Mouse (Mus musculus) left cerebral cortex, postnatal 10 days (tissue): ENCODE results near the gene Olfr763. TPM values are rescaled to one million over a fixed set of nuclear protein-coding genes. Genes with fewer than 3 reads are reported as not detected.
A peak's percentile ranks its signal among the peaks of the same experiment; 100 is the strongest.
"Not testable (repeated sequence)": the region's sequence is repeated elsewhere in the genome, so short reads cannot be mapped to it uniquely, and the experiment has no call there.

Source experiments
- DNase-seq, 2 experiments: peaks; one replicate each; pipeline ENCODE4 v3.0.0; 2021 to 2022; ENCODE audit warnings: low spot score in 2 of 2, mixed read lengths in 1 of 2; ENCODE audit errors: extremely low spot score in 1 of 2
- intact Hi-C: fragments of 180-260 bp; cut with DNase I; formaldehyde crosslinking; loops from one replicate; pipeline ENCODE4 v1.15.1; 2025
- total RNA-seq, 2 experiments: library from RNA; stranded (reverse); gene quantifications; 2 replicates each; pipeline ENCODE4 v1.2.3; 2021

Gene Olfr763
- total RNA-seq, result not detected

GRCm38 (mm10) chr10:129010288-129010841 is at the start of gene Olfr763:
Olfr763 (plus strand) TSS chr10:129010791.
- intact Hi-C loops, result no loop called here
- DNase-seq, result no peak

GRCm38 (mm10) chr10:128964961-128965360 is 45.6 kb upstream of the Olfr763 start:
- intact Hi-C loops, result no loop called here
- no peak for DNase-seq

DNA sequence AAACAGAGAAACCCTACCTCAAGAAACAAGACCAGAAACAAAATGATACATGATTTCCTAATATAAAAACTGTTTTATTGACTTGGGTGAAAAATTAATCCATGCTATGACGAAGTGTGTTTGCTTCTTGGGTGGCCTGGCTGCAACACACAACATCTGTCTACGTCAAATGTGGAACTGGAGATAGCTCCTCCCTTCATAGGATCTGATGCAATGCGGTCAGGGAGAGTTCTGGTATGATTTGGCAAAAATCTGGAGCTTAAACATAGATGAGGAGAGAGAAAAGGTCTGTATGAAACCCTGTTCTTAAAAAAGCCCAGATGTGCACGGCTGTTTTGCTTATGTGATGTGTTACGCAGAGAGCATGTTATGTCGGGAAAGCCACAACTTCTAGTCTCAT is 44.7 kb upstream of the Olfr763 start:
- intact Hi-C loops, result no loop called here
- DNase-seq, result no peak

DNA sequence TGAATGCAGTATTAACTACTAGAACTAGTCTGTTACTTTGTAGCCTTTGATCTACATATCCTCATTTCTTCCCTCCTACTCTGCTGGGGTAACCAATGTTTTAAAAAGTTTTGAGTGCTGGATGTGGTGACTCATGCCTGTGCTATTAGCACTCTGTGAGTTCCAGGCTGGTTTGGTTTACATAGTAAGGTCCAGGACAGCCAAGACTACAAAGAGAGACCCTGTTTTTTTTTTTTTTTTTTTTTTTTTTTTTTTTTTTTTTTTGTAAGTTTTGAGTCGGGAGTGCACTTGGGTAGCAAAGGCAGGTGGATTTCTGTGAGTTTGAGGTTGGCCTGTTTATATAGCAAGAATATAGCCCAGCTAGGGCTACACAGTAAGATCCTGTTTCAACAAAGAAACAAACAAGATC is 42.2 kb upstream of the Olfr763 start:
- no peak for DNase-seq
- intact Hi-C loops, result no loop called here

- intact Hi-C loops, result loop anchor here (5.0 to 10.0 kb wide), 2 partner anchors 123 to 226 kb away; partner anchors contain the start of genes Dgka and Pym1
These were observed 39.8 kb upstream of the Olfr763 start for GRCm38 (mm10) chr10:128970740-128971250.

GRCm38 (mm10) chr10:128972841-128973240 is 37.8 kb upstream of the Olfr763 start:
- intact Hi-C loops, result loop anchor here (5.0 to 10.0 kb wide), 2 partner anchors 126 to 228 kb away; partner anchors contain the start of genes Dgka and Pym1
- no peak for DNase-seq

More at GRCm38 (mm10) chr10:128970740-128971250, 39.8 kb upstream of the Olfr763 start:
- DNase-seq, result no peak

DNA sequence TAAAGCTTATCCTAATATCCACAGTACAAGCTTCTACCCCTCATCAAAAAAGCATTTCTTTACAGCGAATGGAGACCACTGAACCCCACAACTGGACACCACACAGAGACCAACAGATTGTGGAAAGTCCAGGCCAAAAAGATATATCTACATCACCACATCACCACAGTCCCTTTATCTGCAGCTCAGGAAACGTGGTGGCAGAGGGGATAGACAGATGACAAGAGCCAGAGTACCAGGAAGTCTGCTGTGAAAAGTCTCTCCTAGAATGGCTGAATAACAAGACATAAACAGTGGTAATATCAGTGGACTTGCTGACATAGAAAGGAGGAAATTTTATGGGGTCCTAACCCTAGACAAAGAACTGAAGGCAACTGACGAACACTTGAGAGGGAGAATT is 34.2 kb upstream of the Olfr763 start:
- intact Hi-C loops, result loop anchor here (10.0 kb wide), 1 partner anchor 232 kb away; the partner anchor contains the start of genes Dgka and Pym1
- no peak for DNase-seq

DNA sequence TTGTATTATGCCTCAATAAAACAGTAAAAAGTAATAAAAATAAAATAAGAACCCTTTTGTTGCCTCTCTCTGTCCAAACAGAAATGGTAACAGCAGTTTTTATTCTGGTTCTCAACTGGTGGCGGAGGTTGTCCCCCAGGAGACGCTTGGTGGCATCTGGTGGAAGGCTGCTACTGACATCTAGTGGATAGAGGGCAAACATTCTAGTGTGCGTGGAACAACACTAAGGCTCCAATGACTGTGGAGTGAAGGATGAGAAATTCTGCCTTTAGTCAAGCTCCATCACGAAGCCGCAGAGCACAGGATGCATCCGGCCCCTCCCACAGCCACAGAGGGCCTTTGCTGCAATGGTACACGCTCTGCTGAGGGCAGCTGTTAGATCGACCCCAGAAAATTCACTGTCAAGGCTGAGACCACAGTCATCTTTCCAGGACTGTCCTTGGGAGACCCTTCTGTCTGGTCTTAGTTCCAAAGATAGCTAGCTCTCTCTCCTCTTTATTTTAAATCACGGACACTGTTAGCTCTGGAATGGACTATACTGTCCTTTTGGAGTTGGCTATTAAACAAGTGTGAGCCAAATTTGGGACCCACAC is 33.0 kb upstream of the Olfr763 start:
- intact Hi-C loops, result loop anchor here (10.0 kb wide), 1 partner anchor 233 kb away; the partner anchor contains the start of genes Dgka and Pym1
- DNase-seq, result peak; percentile 52 to 56

DNA sequence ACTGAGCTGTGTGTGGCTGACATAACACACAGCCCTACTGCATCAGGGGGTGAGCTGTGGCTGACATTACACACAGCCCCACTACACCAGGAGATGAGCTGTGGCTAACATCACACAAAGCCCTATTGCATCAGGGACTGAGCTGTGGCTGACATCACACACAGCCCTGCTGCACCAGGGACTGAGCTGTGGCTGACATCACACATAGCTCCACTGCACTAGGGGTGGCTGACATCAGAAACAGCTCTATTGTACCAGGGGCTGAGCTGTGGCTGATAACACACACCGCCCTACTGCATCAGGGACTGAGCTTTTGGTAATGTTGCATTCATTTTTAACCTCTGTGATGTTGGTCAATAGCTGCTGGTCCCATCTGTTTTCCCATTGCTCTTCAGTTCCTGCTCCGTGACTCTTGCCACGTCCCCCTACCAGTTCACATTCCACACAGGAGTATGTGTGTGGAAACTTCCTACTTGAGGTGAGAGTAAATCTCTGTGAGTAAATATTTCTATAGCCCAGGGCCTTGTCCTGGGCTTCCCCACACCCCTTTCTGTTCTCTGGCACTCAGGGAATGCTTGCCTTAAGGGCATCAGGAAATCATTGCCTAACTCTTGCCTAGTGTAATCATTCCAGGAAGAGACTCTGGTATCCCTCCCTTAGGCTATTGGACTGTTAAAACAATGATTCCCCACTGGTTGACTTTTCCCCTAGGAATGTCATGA is 29.8 kb upstream of the Olfr763 start:
- DNase-seq, result no peak
- intact Hi-C loops, result no loop called here

DNA sequence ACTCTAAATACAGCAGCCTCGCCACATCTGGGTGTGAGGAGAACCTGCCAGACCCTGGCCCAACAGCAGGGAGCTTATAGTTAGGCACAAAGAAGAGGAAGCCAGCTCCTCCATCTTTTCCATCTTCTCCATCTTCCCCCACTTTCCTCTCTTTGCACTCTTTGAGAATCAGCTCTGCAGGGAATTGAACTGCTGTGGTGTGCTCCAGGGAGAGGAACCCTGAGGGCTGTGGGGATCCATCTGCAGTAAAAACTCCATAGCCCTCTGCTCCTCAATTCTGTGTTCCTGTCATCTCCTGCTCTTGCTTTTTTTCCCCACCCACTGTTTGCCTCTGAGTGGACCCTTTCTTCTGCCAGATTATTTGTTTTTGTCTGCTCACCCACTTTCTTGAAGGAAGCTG is 21.5 kb upstream of the Olfr763 start, which contains the start of gene Olfr9:
TSS of gene Olfr9 (plus strand) at position 301 of the 400 bp plus-strand sequence.
- DNase-seq, intact Hi-C loops: not testable (repeated sequence)

- intact Hi-C loops, DNase-seq: not testable (repeated sequence)
These were observed 20.3 kb upstream of the Olfr763 start for GRCm38 (mm10) chr10:128990129-128990850.

GRCm38 (mm10) chr10:128990994-128991393 is 19.6 kb upstream of the Olfr763 start:
- no peak for DNase-seq
- intact Hi-C loops, result no loop called here

- DNase-seq, result no peak
- intact Hi-C loops, result no loop called here
These were observed 14.8 kb upstream of the Olfr763 start for GRCm38 (mm10) chr10:128995796-128996195.

DNA sequence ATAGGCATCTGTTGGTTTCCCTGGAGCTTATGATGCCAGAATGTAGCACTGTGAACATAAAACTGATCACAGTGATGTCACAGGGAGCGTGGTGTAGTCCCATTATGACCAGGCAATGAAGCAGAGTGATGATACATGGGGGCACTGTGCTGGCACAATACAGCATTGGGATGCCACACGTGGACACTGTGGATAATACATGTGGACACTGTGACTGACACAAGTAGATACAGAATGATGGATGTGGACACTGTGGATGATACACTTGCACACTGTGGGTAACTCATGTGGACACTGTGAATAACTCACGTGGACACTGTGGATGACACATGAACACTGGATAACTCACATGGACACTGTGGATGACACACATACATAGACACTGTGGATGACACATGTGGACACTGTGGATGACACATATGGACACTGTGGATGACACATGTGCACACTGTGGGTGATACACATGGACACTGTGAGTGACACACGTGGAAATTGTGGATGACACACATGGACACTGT is 14.0 kb upstream of the Olfr763 start:
- intact Hi-C loops, result no loop called here
- DNase-seq, result no peak

- intact Hi-C loops, result no loop called here
- no peak for DNase-seq
These were observed 6.3 kb upstream of the Olfr763 start for GRCm38 (mm10) chr10:129004032-129004920.

DNA sequence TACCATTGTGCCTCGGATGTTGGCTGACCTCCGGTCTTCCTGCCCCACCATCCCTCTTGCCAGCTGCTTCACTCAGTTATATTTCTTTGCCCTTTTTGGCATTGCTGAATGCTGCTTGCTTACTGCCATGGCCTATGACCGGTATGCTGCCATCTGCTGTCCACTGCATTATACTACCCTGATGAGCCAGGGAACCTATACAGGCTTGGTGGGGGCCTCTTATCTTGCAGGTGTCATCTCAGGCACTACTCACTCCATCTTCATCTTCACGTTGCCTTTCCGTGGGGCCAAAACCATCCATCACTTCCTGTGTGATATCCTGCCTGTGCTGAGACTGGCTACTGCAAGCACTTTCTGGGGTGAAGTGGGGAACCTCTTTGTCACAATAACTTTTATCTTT is 920 bp downstream of the Olfr763 start:
- intact Hi-C loops, DNase-seq: not testable (repeated sequence)

GRCm38 (mm10) chr10:129014477-129014876 is 3.9 kb downstream of the Olfr763 start:
- intact Hi-C loops, result no loop called here
- no peak for DNase-seq

DNA sequence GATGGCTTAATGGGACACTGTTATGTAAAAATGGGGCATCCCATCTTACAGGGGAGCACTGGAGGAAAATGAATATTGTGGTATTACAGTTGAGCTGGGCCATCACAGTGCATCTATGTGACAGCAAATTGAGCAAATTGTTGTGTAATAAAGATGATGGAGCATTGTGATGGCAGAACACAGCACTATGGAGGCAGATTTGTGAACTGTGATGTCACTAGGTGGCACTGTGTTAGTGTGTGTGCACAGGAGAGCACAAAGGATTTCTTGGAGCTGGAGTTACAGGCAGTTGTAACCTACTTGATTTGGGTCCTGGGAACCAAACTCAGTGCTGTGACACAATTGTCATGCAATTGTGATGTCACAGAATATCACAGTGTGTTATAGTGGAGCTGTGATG is 12.7 kb downstream of the Olfr763 start:
- DNase-seq, result no peak
- intact Hi-C loops, result no loop called here
